In genomic region chr12:110506046-110506445, GRCm38 (mm10) we compare ENCODE assay signal across 20 mouse cellular contexts. TPM values are rescaled to one million over a fixed set of nuclear protein-coding genes. Genes with fewer than 3 reads are reported as not detected.
DNase-seq lines count a peak whose midpoint lies in the region; TF ChIP-seq lines count a peak whose summit lies in the region.
"Had no signal": no experiment of that assay in that cellular context is flagged by ENCODE, and none has a peak within 500 bp of the region (broad histone marks: within the 10 kb centered on the region; RNA-seq: fewer than 3 reads in every experiment).

No protein-coding gene starts in this region.

- no peak overlapping the region for H3K4me3 ChIP-seq in spleen, adult 2 months (ENCODE audit: extremely low read depth, insufficient read depth, insufficient read length)
- H3K4me3 ChIP-seq: erythroblast, embryonic 14.5 days; hindbrain, embryonic 12.5 days; midbrain, embryonic 10.5 days; neural tube, embryonic 12.5 days; stomach, embryonic 15.5 days had no signal

- H3K36me3 ChIP-seq in spleen, adult 2 months (ENCODE audit: control insufficient read depth, insufficient read depth, low read length): no peaks in the 10 kb centered on the region
- H3K36me3 ChIP-seq: hindbrain, embryonic 12.5 days; midbrain, embryonic 10.5 days; neural tube, embryonic 12.5 days; stomach, embryonic 15.5 days had no signal

- no peaks in the 10 kb centered on the region for H3K27me3 ChIP-seq in spleen, adult 2 months (ENCODE audit: control insufficient read depth, insufficient read depth, low read length)
- H3K27me3 ChIP-seq: CH12.LX; hindbrain, embryonic 12.5 days; neural tube, embryonic 12.5 days; stomach, embryonic 15.5 days had no signal

- DNase-seq in spleen, adult 2 months (ENCODE audit: low read depth in 1 of 2, low spot score in 2 of 2): no peak
- no peak for DNase-seq in spleen, postnatal 14 days (ENCODE audit: low spot score in 2 of 2)
- peak; percentile 68 for DNase-seq in CD4-positive, CD25-positive, alpha-beta regulatory T cell, adult 2 months (ENCODE audit: low read depth, low spot score)
- peak; percentile 78 for DNase-seq in T-cell, adult 2 months (ENCODE audit: low spot score)
- DNase-seq in natural killer cell, adult 2 months (ENCODE audit: low spot score in 2 of 2): peak; percentile 58 to 67
- no peak for DNase-seq in layer of hippocampus, adult 18-20 months (ENCODE audit: low spot score in 2 of 2)
- DNase-seq in gastrocnemius, postnatal 4 days (ENCODE audit: low spot score in 2 of 2): no peak
- no peak for DNase-seq in adrenal gland, postnatal 25 days
- DNase-seq: cerebellum, adult 18-20 months; gastrocnemius, postnatal 25 days; kidney, adult 8-10 months; kidney, postnatal 36 days; lung, adult 18-20 months; thymus, postnatal 25 days had no signal

- no peak for TF ChIP-seq POLR2A in spleen, adult 2 months (IDR thresholded peaks at IDR 0.05; ENCODE audit: low read depth, low read length)

- 47% methylated on average over 5 of the region's 5 CpGs for WGBS in spleen, adult 2 months

- H3K27ac ChIP-seq in spleen, adult 2 months (ENCODE audit: insufficient read depth, low read length): peak overlapping the region; percentile 82
- H3K27ac ChIP-seq: hindbrain, embryonic 12.5 days; midbrain, embryonic 10.5 days; neural tube, embryonic 12.5 days had no signal

- peaks cover 45% of the 10 kb centered on the region for H3K4me1 ChIP-seq in spleen, adult 2 months (ENCODE audit: control insufficient read depth, insufficient read depth, insufficient read length)

- TF ChIP-seq CTCF in spleen, adult 2 months (IDR thresholded peaks at IDR 0.05; ENCODE audit: extremely low read depth, insufficient read depth, insufficient read length, insufficient replicate concordance): no peak

RNA-seq across cellular contexts. Expression of gene Ppp2r5c, which starts 59.1 kb away (rescaled TPM):
- polyA plus RNA-seq in spleen, adult 2 months (2012; rRNA removed): 22.0 and 22.8 TPM in 2 replicates
- 100 to 1,000 TPM; 241 to 242 TPM for total RNA-seq in layer of hippocampus, adult 18-20 months (2021)
- 10 to 100 TPM; 87.5 to 88.8 TPM for total RNA-seq in gastrocnemius, postnatal 4 days (2021)
- total RNA-seq in adrenal gland, postnatal 25 days (2021): 98.6 and 115 TPM in 2 replicates

Comparison
In these comparisons a context has a peak if more than half of its experiments do, and no peak if none do; other contexts are left out.
1. DNase-seq: peak in CD4-positive, CD25-positive, alpha-beta regulatory T cell, adult 2 months (single experiment), T-cell, adult 2 months (single experiment) and natural killer cell, adult 2 months (2 of 2); none in spleen, adult 2 months (0 of 2), spleen, postnatal 14 days (0 of 2), layer of hippocampus, adult 18-20 months (0 of 2), gastrocnemius, postnatal 4 days (0 of 2) and adrenal gland, postnatal 25 days (single experiment).